7 mouse cellular contexts compared by ENCODE assay signal in genomic region chr1:89941701-89942381, GRCm38 (mm10). TPM values are rescaled to one million over a fixed set of nuclear protein-coding genes. Genes with fewer than 3 reads are reported as not detected.
DNase-seq lines count a peak whose midpoint lies in the region; ATAC-seq and TF ChIP-seq lines count a peak whose summit lies in the region.

No protein-coding gene starts in this region.

- H3K27me3 ChIP-seq in lung, postnatal 0 days (replicated peaks; ENCODE audit: insufficient read depth, low read length), result peaks cover 54% of the 10 kb centered on the region
- H3K27me3 ChIP-seq in forebrain, embryonic 11.5 days (ENCODE audit: control insufficient read depth, insufficient read depth, low read length), result peaks cover 87% of the 10 kb centered on the region
- peaks cover 95% of the 10 kb centered on the region for H3K27me3 ChIP-seq in limb, embryonic 13.5 days
- peaks cover 12% of the 10 kb centered on the region for H3K27me3 ChIP-seq in stomach, postnatal 0 days (ENCODE audit: control insufficient read depth, insufficient read depth, low read length)

- H3K36me3 ChIP-seq in lung, postnatal 0 days (ENCODE audit: insufficient read depth, low read length), result no peaks in the 10 kb centered on the region
- H3K36me3 ChIP-seq in forebrain, embryonic 11.5 days (ENCODE audit: control insufficient read depth, insufficient read depth, low read length), result no peaks in the 10 kb centered on the region
- no peaks in the 10 kb centered on the region for H3K36me3 ChIP-seq in limb, embryonic 13.5 days
- H3K36me3 ChIP-seq in stomach, postnatal 0 days (ENCODE audit: control insufficient read depth, insufficient read depth, low read length), result no peaks in the 10 kb centered on the region

- no peak overlapping the region for H3K9ac ChIP-seq in lung, postnatal 0 days (replicated peaks; ENCODE audit: low read depth)
- peak overlapping the region; percentile 43 for H3K9ac ChIP-seq in forebrain, embryonic 11.5 days (ENCODE audit: low read length)
- H3K9ac ChIP-seq in limb, embryonic 13.5 days, result no peak overlapping the region
- H3K9ac ChIP-seq in stomach, postnatal 0 days (ENCODE audit: low read length), result no peak overlapping the region

- TF ChIP-seq CTCF in lung, postnatal 0 days (IDR thresholded peaks at IDR 0.05), result no peak
- no peak for TF ChIP-seq CTCF in stomach, postnatal 0 days (IDR thresholded peaks at IDR 0.05; ENCODE audit: low read depth)

- no peak for ATAC-seq in lung, postnatal 0 days
- no peak; the same call in 1 of the 2 replicates for ATAC-seq in forebrain, embryonic 11.5 days (replicated peaks; ENCODE audit: low FRiP score)
- ATAC-seq in limb, embryonic 13.5 days (ENCODE audit: low FRiP score, low read depth), result no peak
- ATAC-seq in stomach, postnatal 0 days (ENCODE audit: low FRiP score, low TSS enrichment), result no peak

- no peak overlapping the region; the same call in 1 of the 2 replicates for H3K4me3 ChIP-seq in lung, postnatal 0 days (ENCODE audit: low read depth, low read length)
- peak overlapping the region; percentile 28 for H3K4me3 ChIP-seq in forebrain, embryonic 11.5 days (ENCODE audit: low read depth, low read length)
- peak overlapping the region; percentile 32 for H3K4me3 ChIP-seq in limb, embryonic 13.5 days
- peak overlapping the region; percentile 8; the same call in 1 of the 2 replicates for H3K4me3 ChIP-seq in stomach, postnatal 0 days (ENCODE audit: low read depth, low read length)

- no peaks in the 10 kb centered on the region for H3K9me3 ChIP-seq in lung, postnatal 0 days (ENCODE audit: low read length)
- H3K9me3 ChIP-seq in forebrain, embryonic 11.5 days (ENCODE audit: control insufficient read depth, low read length), result no peaks in the 10 kb centered on the region
- H3K9me3 ChIP-seq in limb, embryonic 13.5 days, result no peaks in the 10 kb centered on the region
- H3K9me3 ChIP-seq in stomach, postnatal 0 days (ENCODE audit: control insufficient read depth, low read length), result no peaks in the 10 kb centered on the region

- no peak for DNase-seq in lung, postnatal 0 days (ENCODE audit: low spot score)
- DNase-seq in lung, postnatal 25 days (ENCODE audit: low spot score), result no peak
- DNase-seq in forebrain, embryonic 11.5 days (ENCODE audit: low spot score), result peak; percentile 64
- no peak for DNase-seq in stomach, postnatal 0 days (ENCODE audit: low spot score)
- DNase-seq in left cerebral cortex, adult 18-20 months (ENCODE audit: low spot score in 2 of 2), result no peak
- DNase-seq in adrenal gland, postnatal 36 days, result no peak

- TF ChIP-seq EP300 in lung, postnatal 0 days (IDR thresholded peaks at IDR 0.05), result no peak
- no peak for TF ChIP-seq EP300 in stomach, postnatal 0 days (optimal IDR thresholded peaks at IDR 0.05)

- H3K4me2 ChIP-seq in lung, postnatal 0 days (replicated peaks; ENCODE audit: low read depth, low read length), result 0 out of 2 replicates have a peak overlapping the region, but pooled peaks have one; percentile 25
- H3K4me2 ChIP-seq in forebrain, embryonic 11.5 days (ENCODE audit: low read depth, low read length, severe bottlenecking), result peak overlapping the region; percentile 61
- H3K4me2 ChIP-seq in limb, embryonic 13.5 days (replicated peaks), result peak overlapping the region; percentile 57
- H3K4me2 ChIP-seq in stomach, postnatal 0 days (replicated peaks; ENCODE audit: low read depth), result peak overlapping the region; percentile 27

- no peaks in the 10 kb centered on the region; the same call in 1 of the 2 replicates for H3K4me1 ChIP-seq in lung, postnatal 0 days (ENCODE audit: insufficient read depth, low read depth, low read length)
- H3K4me1 ChIP-seq in forebrain, embryonic 11.5 days (replicated peaks; ENCODE audit: control insufficient read depth, insufficient read depth, low read length), result peaks cover 14% of the 10 kb centered on the region
- peaks cover 26% of the 10 kb centered on the region for H3K4me1 ChIP-seq in limb, embryonic 13.5 days
- 0 out of 2 replicates have a peak, but pooled peaks cover 2% of the 10 kb centered on the region for H3K4me1 ChIP-seq in stomach, postnatal 0 days (replicated peaks; ENCODE audit: control insufficient read depth, insufficient read depth)

- WGBS in lung, postnatal 0 days, result 2% methylated on average over 39 of the region's 40 CpGs
- under 1% methylated on average over 40 of the region's 40 CpGs for WGBS in forebrain, embryonic 11.5 days
- WGBS in limb, embryonic 13.5 days, result under 1% methylated on average over 40 of the region's 40 CpGs
- 3% methylated on average over 40 of the region's 40 CpGs for WGBS in stomach, postnatal 0 days

- H3K27ac ChIP-seq in lung, postnatal 0 days (ENCODE audit: low read length), result no peak overlapping the region
- H3K27ac ChIP-seq in forebrain, embryonic 11.5 days (ENCODE audit: low read depth, low read length), result 0 out of 2 replicates have a peak overlapping the region, but pooled peaks have one; percentile 2
- no peak overlapping the region for H3K27ac ChIP-seq in limb, embryonic 13.5 days
- H3K27ac ChIP-seq in stomach, postnatal 0 days (replicated peaks), result no peak overlapping the region

RNA-seq across cellular contexts. Expression of gene Gbx2, which starts 10.9 kb away (rescaled TPM):
- polyA plus RNA-seq in lung, postnatal 0 days (2015; fragmentation: Nextera tagmentation; extraction: Ambion mirVana), result 0.13 TPM in 1 of 2 replicates, not detected in the other
- 5.0 and 6.7 TPM in 2 replicates for polyA plus RNA-seq in forebrain, embryonic 11.5 days (2014; fragmentation: Nextera tagmentation; extraction: Ambion mirVana)
- polyA plus RNA-seq in limb, embryonic 13.5 days (2015; fragmentation: Nextera tagmentation; extraction: Ambion mirVana), result 0.11 and 0.31 TPM in 2 replicates
- not detected in 2 replicates for polyA plus RNA-seq in stomach, postnatal 0 days (2015; fragmentation: Nextera tagmentation; extraction: Ambion mirVana)
- total RNA-seq in left cerebral cortex, adult 18-20 months (2021), result under 1 TPM; 0.21 to 0.89 TPM
- total RNA-seq in adrenal gland, postnatal 36 days (2021), result not detected
